Mouse (Mus musculus) kidney, adult 9 months (tissue): ENCODE measurements around the gene Rtf1.

ENCODE experiments used
- DNase-seq: peaks from one replicate; pipeline ENCODE4 v3.0.0; 2022

Gene Rtf1

GRCm38 (mm10) chr2:119737124-119737523 is 62.3 kb downstream of the Rtf1 start:
- DNase-seq, result no peak

GRCm38 (mm10) chr2:119740567-119740966 is 65.7 kb downstream of the Rtf1 start:
- DNase-seq, result no peak

GRCm38 (mm10) chr2:119741581-119742411 is 66.9 kb downstream of the Rtf1 start, which contains the start of gene Itpka:
TSS of gene Itpka (plus strand) at chr2:119742337.
- DNase-seq, result peak; percentile 34

GRCm38 (mm10) chr2:119742461-119743175 is 67.8 kb downstream of the Rtf1 start:
- no peak for DNase-seq

GRCm38 (mm10) chr2:119743176-119743807 is 68.4 kb downstream of the Rtf1 start:
- DNase-seq, result no peak

GRCm38 (mm10) chr2:119743808-119744162 is 68.9 kb downstream of the Rtf1 start:
- DNase-seq, result no peak

- peak; percentile 32 for DNase-seq
Observed at GRCm38 (mm10) chr2:119744163-119745111, 69.6 kb downstream of the Rtf1 start.

GRCm38 (mm10) chr2:119745281-119745680 is 70.4 kb downstream of the Rtf1 start:
- DNase-seq, result peak; percentile 36

- no peak for DNase-seq
Observed at GRCm38 (mm10) chr2:119747554-119747953, 72.7 kb downstream of the Rtf1 start.

GRCm38 (mm10) chr2:119749260-119749659 is 74.4 kb downstream of the Rtf1 start:
- DNase-seq, result no peak

GRCm38 (mm10) chr2:119757601-119758100 is 82.8 kb downstream of the Rtf1 start:
- no peak for DNase-seq

GRCm38 (mm10) chr2:119758101-119758843 is 83.4 kb downstream of the Rtf1 start:
- DNase-seq, result no peak

- DNase-seq, result no peak
Observed at GRCm38 (mm10) chr2:119758844-119759835, 84.3 kb downstream of the Rtf1 start.

- DNase-seq, result no peak
Observed at GRCm38 (mm10) chr2:119760251-119760650, 85.4 kb downstream of the Rtf1 start, which contains the start of gene Ltk. TSS of gene Ltk (minus strand) at chr2:119760431.

- DNase-seq, result no peak
Observed at GRCm38 (mm10) chr2:119762276-119762675, 87.4 kb downstream of the Rtf1 start.

- DNase-seq, result no peak
Observed at GRCm38 (mm10) chr2:119763924-119764323, 89.1 kb downstream of the Rtf1 start.

GRCm38 (mm10) chr2:119767246-119767645 is 92.4 kb downstream of the Rtf1 start:
- no peak for DNase-seq
